Mouse (Mus musculus): ENCODE measurements around the gene St3gal4.

Gene St3gal4

DNA sequence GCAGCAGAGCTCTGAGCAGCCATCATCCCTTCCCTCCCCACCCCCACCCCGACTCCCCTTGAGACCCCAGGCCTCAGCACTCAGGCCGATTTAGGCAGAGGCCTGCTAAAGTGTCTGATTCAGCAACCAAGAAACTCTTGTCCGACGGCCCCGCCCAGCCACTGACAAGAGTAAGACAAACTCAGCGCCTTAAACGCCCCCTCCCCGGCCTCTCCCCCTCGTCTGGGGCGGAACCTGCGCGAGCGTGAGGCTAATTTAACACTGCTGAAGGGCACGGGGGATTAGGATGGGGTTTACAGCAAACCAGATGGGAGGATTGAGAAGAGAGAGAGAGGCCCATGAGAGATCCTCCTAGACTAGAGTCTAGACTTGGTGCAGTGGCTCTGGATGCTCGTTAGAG is 74.6 kb downstream of the St3gal4 start:
- DNase-seq, result peak; percentile 39

DNA sequence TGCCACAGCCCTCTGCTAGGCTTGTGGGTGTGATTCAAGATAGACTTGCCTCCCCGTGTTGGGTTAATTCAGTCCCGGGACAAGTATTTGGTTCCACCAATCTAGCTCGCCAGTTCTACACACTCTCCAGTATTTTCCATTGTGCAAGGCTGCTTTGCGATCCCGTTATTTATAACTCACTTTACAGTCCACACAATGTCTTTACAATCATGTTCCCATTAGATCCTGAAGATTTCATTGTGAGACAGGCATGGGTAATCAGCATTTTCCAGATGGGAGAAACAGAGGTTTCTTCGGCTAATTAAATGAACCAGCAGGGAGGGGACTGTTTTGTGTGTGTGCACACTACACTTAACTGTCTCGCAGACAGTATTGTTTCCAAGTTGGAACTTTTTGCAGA is 75.4 kb downstream of the St3gal4 start:
- no peak for DNase-seq

DNA sequence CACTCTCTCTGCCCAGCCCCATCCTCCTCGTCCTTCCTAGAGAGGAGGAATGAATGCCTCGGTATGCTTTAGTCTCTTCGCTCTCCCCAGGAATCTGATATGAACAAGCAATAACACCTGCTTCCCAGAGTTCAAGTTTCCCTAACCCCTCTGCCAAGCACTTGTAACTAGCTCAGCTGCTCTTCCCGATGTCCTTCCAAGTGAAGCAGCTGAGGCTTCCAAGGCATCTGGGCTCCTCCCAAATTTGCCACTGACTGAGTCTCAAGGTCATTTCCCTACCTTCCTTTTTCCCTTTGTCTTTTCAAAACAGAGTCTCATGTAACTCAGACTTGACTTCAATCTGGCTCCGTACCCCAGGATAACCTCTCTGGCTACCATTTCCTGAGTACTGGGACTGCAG is 77.6 kb downstream of the St3gal4 start:
- no peak for DNase-seq

DNA sequence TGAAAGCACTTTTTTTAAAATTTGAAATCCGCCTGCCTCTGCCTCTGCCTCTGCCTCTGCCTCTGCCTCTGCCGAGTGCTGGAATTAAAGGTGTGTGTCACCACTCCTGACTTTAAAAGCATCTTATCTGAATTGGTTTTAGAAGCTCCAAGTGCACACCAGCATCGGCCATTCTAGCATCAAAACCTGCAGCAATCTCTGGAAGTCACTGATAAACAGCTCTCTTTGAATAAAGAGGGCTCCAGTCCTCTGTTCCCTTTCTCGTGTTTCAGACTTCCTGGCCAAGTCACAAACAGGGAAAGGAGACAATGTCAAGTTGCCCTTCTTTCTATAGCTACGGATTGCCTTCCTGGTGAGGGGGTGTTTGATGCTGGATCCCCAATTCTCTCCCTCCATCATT is 79.2 kb downstream of the St3gal4 start:
- DNase-seq, result no peak

DNA sequence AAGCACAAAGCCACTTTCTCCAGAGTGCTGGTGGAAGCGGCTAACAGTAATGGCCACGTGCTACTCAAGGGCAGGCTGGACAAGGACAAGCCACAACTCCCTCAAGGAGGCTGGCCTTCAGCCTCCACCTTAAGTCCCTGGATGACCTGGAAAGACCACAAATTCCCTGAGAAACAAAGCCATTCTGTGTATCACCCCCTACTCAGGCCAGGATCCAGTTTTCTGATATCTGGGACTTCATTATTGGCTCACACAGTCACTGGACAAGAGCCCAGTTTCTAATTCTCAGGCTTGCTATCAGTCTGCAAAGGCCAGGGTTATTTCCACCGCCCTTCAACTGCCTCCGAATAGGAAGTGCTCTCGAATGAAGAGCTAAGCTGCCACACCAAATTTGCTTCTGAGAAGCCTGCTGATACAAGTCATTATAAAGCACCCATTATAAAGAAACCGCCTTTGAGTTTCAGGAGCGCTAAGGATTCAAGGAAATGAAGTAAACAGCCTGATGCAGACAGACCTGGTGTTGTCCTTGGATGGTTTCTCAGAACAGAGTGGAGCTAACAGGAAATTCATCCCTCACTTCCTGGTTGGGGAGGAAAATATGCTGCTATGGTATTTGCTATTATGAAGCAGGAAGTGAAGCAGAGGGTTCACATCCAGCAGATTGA is 80.0 kb downstream of the St3gal4 start:
- peak; percentile 75 for DNase-seq

DNA sequence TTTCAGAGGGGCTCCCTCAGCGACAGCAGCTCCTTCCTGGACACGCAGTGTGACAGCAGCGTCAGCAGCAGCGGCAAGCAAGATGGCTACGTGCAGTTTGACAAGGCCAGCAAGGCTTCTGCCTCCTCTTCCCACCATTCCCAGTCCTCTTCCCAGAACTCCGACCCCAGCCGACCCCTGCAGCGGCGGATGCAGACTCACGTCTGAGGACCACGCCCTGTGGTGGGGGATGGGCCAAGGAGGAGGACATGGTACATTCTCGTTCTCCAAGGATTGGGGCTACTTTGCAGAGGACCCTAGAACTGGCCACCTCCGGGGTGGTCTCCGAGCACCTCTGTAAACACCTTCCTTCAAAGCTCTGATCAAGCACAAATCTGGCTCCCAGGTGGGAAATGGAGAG is 84.0 kb downstream of the St3gal4 start:
- DNase-seq, result no peak

DNA sequence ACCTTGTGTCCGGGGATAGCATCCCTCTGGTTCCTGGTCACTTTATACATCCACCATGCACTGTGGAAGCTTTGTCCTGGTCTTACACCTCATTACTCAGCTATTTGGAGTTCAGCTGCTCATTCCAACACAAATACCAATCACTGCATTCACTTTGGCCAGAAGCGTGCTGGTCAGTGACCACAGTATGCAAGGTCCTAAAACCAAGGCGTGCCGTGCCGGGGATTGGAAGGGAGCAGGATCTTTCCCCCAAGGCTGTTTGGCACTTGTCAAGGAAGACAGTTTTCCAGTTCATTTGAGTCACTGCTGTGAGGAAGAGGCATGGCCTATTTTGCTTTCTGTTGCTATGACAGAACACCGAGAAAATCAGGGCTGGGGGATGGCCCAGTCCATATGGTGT is 86.6 kb downstream of the St3gal4 start:
- DNase-seq, result peak; percentile 39

DNA sequence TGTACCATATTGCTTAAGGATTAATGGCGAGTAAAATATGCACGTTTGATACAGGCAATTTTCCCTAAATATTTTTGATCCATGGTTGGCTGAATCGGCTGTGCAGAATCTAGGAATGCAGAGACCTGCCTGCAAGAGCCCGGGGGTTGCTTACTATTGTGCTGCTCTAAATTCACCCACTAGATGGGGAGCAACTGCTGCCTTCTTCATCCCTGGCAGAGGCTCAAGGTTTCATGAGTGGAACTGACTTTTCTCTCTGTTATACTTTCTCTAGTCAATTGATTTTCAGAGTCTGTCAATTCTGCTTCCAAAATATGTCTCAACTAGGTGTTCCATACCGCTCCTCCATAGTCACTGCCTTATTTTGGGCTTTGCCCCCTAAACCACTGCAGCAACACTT is 88.2 kb downstream of the St3gal4 start:
- peak; percentile 65 for DNase-seq

DNA sequence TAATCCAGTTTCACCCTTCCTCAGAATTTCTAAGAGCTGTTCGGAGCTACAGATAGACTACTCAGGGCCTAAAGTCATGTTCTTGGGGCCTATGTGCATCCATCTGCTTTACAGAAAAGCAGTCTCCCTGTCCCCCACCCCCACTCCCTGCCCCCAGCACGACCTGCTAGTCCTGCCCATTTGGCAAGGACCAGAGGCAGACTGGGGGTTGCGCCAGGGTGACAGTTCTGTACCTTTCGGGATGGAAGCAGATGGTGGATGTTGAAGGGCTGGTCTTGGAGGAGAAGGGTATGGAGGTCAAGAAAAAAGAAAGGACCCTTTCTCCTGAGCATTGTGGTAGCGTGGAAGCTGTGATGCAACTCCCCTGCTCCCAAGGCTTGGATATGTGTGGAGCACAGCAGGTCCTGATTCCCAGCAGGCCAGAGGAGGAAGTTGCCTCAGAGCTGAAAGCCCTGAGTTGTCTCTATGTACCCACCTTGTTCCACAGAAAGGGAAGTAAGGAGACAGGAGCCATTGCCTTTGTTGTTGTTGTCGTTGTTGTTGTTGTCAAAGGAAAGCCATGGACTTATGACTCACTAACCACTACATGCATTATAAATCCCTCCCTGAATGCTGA is 91.6 kb downstream of the St3gal4 start:
- no peak for DNase-seq

DNA sequence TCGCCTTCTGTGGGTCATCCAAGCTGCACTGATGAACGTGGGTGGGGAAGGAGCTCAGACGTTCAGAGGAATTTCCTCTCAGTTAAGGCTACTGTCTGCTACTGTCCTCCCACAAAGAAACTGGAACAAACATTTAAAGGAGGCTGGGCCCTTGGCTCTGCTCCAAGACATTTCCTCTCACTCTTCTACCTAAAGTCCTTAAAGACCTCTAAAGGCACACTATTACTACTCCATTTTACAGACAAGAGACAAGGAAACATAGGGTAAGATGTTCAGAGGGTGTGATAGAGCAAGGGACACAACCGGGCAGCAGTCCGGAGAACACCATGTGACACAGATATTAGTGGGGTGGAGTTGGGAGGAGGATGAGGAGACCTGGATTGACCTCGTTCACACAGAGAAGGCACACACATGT is 92.2 kb downstream of the St3gal4 start:
- peak; percentile 53 for DNase-seq

DNA sequence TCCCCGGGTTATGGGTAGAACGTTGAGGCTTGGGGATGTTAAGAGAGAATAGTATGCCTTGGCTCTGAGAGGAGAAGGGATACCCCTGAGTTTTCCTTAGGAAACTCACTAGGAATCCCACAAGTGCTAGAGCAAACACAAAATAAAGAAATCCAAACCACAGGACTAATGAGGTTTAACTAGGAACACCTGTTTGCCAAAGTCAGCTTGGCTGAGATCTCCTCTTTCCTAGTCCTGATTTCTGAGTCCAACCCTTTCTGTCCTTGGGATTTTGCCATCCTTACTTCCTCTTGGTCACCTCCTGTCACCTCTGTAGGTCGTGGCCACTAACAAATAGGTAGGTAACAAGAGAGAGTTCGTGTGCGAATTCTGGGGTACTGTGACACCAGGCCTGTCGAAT is 92.8 kb downstream of the St3gal4 start:
- no peak for DNase-seq

DNA sequence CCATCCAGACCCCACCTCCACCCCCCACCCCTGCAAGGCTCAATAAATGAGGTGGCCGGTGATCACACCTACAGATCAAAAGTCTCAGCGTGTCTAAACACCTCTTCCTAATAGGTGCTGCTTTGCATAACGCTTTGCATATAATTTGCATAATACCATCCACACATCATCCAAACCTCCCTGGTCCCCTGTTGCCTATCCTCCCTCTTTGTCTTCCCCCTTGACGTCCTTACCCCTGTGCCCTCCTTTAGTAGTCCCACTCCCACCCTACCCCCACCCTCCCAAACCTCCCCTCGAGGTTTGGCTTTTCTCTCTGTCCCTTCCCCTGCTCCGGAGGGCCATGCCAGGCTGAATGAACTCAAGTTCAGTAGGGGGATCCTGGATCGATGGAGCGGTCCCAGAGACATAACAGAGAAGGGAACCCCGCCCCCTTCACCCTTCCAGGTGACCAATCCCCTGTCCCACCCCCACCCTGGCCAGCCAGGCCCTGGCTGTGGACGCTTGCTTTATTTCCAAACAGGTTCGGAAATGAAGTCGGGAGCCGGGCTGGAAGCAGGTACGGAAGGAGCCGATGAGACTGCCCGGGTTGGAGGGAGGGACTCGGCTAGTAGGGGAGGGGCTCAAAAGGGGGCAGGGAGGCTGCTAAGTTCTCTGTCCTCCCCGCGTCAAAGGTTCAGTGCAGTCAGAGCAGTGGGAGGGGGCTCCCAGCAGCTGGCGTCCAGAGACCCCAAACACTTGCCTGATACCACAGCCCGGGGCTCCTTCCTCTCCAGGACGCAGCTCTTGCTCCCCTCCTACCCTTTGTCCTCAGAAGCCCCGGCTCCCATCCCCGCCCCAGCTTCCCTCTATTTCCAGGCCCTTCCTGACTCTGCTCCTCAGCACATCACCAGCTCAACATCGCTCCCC is 94.2 kb downstream of the St3gal4 start:
- peak; percentile 39 for DNase-seq

DNA sequence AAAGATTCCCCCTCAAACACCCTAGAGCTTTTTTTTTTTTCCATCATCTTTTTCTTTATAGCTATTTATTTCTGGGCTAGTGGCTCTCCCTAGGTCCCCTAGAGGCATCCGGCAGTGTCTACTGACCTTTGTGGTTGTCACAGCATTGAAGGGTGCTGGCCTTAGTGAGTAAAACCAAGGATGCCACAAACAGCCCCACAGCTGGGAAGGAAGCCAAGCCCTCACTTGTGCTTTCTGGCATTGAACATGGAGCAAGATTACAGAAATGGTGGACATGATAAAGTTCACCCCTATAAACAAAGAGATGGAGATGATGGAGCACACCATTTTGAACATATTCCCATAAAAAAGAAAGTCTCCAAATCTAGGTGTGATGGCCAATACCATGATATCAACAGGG is 97.3 kb downstream of the St3gal4 start:
- no peak for DNase-seq

DNA sequence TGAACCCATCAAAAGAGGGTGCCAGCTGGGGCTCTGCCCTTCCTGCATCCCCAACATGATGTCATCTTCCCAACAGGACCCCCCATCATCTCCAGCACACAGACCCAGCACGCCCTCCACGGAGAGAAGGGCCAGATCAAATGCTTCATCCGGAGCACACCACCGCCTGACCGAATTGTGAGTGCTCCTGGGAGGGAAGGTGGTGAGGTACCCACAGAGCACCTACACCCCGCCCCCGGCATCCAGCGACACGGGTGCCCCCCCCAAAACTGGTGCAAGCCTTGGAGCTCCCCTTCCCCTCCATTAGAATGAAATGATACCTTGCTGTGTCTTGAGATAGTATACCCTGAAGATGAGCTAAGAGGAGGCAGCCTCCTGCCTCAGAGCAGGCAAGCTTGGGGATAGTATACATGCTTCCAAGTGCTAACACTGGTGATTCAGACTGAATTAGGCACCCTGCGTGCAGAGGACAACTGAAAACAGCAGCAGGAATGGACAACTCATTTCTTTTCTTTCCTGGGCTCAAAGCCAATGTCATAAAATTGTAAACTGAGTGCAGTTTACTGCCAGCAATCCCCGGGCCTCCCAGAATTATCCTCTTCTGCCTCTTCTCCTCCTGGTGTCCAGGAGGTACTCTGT is 98.9 kb downstream of the St3gal4 start:
- DNase-seq, result no peak

DNA sequence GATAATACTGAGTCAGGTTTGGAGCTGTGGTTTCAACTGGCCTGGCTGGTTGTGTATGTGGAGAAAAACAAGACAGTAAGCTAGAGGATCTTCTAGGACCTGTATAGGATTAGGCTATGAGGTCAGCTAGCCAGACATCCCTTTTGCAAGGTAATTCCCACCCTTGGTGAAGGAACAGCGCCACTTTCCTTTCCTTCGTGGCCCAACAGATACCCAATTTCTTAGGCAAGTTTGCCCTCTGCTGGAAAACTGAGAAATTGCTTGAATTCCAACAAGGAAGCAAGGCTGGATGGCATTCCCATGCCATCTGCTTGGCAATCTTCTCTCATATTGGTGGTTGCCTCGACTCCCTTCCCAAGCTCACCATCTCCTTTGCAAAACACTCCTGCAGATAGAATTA is 99.7 kb downstream of the St3gal4 start:
- DNase-seq, result peak; percentile 73

DNA sequence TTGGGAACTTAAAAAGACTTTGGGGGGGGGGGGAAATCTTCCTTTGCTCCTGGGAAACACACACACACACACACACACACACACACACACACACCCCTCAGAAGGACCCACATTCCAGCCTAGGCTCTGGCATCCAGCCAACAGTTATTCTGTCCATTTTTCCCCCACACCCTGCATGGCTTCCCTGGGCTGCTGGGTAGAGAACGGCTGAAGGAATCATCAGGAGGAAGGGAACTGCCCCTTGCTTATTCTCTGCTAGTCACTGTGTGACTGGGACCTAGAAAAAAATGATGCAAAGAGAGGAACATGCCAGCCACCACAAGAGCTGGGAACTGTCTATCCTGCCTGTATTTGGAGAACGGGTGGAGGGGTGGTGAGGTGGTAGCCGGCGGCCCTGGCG is 101.0 kb downstream of the St3gal4 start:
- no peak for DNase-seq

DNA sequence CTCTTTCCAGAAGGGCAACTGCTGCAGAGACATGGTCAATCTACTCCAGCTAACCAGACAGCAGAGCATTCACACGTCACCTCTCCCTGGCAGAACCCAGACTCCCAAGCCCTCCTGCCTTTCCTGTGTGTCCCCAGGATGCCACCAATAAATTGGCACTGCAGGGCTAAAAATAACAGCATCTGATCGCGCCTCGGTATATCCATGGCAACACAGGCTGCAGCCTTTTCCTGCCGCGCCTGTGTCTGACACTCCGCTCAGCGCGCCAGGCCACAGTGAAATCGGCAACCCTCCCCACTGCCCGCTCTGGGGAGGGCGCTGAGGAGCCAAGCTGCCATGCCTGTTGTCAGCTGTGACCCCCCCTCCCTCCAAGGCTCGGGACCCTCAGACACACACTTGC is 101.5 kb downstream of the St3gal4 start:
- no peak for DNase-seq

DNA sequence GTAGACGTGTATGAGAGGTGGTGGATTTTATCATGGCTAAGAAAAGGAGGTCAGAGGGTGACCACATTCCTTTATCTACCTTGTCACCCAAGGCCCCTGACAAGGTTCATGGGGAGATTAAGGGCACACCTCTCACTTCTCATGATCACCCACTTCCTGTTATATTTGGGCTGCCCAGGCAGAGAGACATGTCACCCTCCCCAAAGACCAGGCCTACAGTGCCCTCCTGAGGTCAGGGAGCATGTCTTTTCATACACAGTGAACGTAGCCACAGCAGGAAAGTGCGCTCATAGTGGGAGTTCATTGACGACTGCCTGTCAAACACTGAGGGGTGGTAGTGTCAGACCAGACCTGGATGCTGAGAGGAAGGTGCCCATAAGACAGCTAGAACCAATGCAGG is 102.3 kb downstream of the St3gal4 start:
- DNase-seq, result no peak

DNA sequence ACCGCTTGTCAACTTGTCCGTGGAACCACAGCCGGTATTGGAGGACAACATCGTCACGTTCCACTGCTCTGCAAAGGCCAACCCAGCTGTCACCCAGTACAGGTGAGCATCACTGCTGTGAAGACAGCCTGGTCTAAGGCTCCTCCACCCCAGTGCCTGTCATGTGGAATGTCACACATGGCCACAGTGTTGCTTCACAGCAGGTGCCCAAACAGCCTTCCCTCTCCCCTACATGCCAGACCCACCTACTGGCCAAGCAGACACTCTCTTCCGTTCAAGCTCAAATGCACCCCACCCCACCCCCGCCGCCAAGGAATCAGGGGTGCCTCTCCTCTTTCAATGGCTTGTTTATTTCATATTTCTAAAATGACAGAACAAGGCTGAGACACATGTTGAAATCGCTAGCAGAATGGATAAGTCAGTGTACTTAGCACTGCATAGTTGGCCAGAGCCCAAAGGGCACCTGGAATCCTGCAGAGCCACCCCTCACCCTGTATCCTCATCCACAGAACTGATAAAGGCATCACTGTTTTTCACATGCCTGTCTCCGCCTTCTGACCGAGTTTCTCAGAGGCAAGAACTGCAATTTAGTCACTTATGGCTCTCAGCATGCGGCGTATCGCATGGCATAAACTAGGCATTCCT is 111.2 kb downstream of the St3gal4 start:
- DNase-seq, result no peak

DNA sequence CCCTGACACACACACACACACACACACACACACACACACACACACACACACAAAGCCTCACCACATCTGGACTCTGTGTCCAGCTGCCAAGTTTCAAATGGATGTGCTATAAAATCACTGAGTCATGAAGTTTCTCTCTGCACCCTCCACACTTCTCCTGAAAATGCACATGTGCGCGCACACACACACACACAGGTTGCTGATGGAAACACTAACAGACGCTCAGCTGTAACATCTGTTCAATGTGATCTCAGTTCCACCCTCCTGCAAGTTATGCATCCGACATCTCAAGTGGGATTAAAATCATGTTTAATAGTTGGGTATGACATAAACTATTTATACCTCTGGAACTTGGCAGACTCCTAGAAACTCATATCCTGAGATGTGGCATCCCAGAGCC is 115.0 kb downstream of the St3gal4 start:
- DNase-seq, result no peak

DNA sequence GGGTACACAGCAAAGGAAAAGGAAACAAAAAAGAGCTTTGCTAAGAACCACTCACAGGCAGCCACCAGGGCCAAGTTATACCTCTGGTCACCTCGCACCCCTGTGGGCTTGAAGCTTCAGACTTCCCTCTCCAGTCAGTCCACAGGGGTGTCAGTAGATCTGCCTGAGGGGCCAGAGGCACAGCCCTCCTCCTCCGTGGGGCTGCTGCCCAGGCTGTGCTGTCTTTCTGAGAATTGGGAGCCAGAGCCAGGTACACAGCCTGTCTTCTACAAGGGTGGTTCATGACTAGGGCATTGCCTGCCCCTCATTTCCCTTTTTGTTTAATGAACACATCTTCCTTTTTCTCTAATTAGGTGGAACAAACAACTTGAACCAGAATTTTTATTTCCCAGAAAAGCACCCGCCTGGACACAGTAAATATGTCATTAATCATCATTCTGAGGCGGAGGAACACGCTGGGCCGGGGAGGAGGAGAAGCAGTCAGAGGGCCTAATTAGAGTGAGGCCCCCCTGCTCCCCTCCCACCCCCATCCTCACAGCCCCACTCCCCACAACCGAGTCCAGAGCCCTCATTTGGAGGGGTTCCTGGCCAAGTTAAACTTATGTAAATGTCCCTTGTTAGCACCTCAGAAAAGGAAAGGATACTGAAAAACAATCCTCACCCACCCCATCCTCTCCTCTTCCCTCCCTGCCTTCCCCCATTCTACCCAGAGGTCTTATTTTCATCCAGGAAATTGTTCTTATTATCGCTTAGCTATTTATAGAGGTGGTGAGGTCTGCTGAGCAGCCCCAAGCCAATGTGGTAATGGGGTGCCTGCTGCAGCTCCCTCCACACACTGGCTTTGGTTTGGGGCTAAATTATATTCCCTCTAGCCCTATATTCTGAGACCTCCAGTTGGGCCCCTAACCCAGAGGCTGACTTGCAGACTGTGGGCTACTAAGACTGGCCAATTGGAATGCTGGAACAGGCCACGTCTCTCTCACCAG is 120.9 kb downstream of the St3gal4 start:
- no peak for DNase-seq

Measured in kidney, postnatal 14 days (tissue).